Mouse (Mus musculus) thymus, adult 2 months (tissue): Measurements from ENCODE around the gene Rpl14. TPM values are rescaled to one million over a fixed set of nuclear protein-coding genes. Genes with fewer than 3 reads are reported as not detected.

Experiments used
- DNase-seq: peaks from one replicate; pipeline ENCODE4 v3.0.0; 2021
- H3K27ac ChIP-seq: fragments of 200-500 bp; 2 replicates; pipeline ENCODE4 v1.5.1; 2012; ENCODE audit warnings: low read length, control low read depth; ENCODE audit not compliant: control insufficient read depth, insufficient read depth
- H3K27me3 ChIP-seq: fragments of 200-500 bp; 2 replicates; pipeline ENCODE4 v1.6.1; 2012; ENCODE audit warnings: mild to moderate bottlenecking, low read length, moderate library complexity, mixed read lengths; ENCODE audit not compliant: control insufficient read depth, insufficient read depth
- H3K36me3 ChIP-seq: fragments of 200-500 bp; 2 replicates; pipeline ENCODE4 v1.6.1; 2012; ENCODE audit warnings: mild to moderate bottlenecking, low read length, moderate library complexity; ENCODE audit not compliant: control insufficient read depth, insufficient read depth
- H3K4me1 ChIP-seq: fragments of 200-500 bp; replicated peaks from 2 replicates; pipeline ENCODE4 v1.6.1; 2012; ENCODE audit warnings: low read length; ENCODE audit not compliant: control insufficient read depth, insufficient read depth
- H3K4me3 ChIP-seq: fragments of 200-500 bp; 2 replicates; pipeline ENCODE4 v1.5.1; 2012; ENCODE audit warnings: mild to moderate bottlenecking, low read length, control low read depth, moderate library complexity; ENCODE audit not compliant: control insufficient read depth, insufficient read depth
- CTCF ChIP-seq: fragments of 200-500 bp; IDR thresholded peaks from 2 replicates; pipeline ENCODE4 v1.5.1; 2012; ENCODE audit warnings: mild to moderate bottlenecking, control low read depth, low read length, moderate library complexity, borderline replicate concordance; ENCODE audit not compliant: control insufficient read depth, poor library complexity, insufficient read depth; ENCODE audit errors: extremely low read depth
- POLR2A ChIP-seq: fragments of 200-500 bp; IDR thresholded peaks from 2 replicates; pipeline ENCODE4 v1.6.1; 2012; ENCODE audit warnings: mild to moderate bottlenecking, low read length, control low read depth, moderate library complexity; ENCODE audit not compliant: control insufficient read depth, poor library complexity, insufficient read depth; ENCODE audit errors: extremely low read depth
- WGBS: fragments of 180-500 bp; shearing (Covaris S2); methylation state at CpG from one replicate; pipeline ENCODE4 v1.1.7; 2018; 5-methylcytosine and 5-hydroxymethylcytosine counted together
- polyA plus RNA-seq: library from polyadenylated mRNA; depleted of rRNA; stranded (reverse); fragments of >200 nt; gene quantifications from 2 replicates; pipeline ENCODE4 v1.2.3, GENCODE M21; 2012

Gene Rpl14
- polyA plus RNA-seq, 1 experiment = 585 TPM

DNA sequence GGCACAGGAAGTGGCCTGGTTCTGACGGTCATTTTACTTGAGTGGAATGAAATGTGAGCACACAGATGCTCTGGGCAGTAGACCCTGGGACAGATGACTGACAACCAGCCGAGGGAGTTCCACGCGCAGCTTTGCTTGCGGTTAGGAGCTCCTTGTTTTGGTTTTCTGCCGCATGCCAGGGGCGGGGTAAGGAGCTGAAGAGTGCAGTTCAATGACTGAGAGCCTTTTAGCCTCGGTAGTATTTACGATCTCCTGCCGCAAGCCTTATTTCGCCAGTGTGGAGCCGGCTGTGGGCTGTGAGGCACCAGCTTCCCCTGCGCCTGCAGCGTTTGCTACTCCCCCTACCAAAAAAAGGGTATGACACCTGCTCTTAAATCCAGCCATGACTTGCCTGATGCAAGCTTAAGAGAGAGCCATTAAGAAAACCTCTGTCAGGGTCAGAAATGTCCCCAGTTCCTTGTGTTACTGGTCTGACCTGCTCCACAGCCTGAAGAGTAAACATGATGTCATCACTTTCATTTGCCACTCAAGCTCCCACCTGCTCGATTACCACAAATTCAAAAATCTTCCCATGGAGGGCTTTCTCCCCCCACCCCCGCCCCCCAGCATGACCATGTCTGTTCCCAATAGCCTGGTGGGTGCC lies 24.1 kb upstream of the Rpl14 start:
- no peak overlapping the region for H3K4me3 ChIP-seq

DNA sequence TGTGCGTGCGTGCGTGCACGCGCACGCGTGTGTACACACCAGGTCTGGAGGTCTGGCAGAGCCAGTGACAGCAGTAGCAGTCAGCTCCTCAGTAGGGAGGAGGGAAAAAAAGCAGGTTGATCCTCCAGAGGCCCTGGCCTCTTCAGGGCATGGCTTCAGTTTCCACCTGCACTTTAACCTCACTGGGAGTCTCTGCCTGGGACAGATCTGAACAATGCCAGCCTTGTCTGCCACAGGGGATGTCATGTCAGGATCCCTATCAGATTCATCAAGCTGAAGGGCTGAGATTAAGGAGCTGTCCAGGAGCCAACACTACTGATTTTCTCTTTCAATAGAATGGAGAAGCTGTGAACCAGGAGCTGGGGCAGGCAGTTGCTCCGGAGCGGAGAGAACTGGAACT lies 20.5 kb upstream of the Rpl14 start:
- TF ChIP-seq CTCF (no peak), POLR2A (no peak)
- no peak for DNase-seq
- H3K27ac ChIP-seq = no peak overlapping the region
- H3K4me1 ChIP-seq = peaks cover 7% of the 10 kb centered on the region; the same call in 1 of the 2 replicates
- H3K36me3 ChIP-seq = no peaks in the 10 kb centered on the region
- H3K27me3 ChIP-seq = no peaks in the 10 kb centered on the region
- no peak overlapping the region for H3K4me3 ChIP-seq
- WGBS = 96% methylated on average over 9 of the region's 9 CpGs

More for the DNA sequence above, 24.1 kb upstream of the Rpl14 start:
- no peak for DNase-seq
- Histone ChIP-seq H3K27ac (no peak overlapping the region), H3K27me3 (no peaks in the 10 kb centered on the region), H3K4me1 (peaks cover 7% of the 10 kb centered on the region; the same call in 1 of the 2 replicates), H3K36me3 (no peaks in the 10 kb centered on the region)
- WGBS = 9% methylated on average over 16 of the region's 16 CpGs
- TF ChIP-seq POLR2A = no peak
- TF ChIP-seq CTCF = no peak

DNA sequence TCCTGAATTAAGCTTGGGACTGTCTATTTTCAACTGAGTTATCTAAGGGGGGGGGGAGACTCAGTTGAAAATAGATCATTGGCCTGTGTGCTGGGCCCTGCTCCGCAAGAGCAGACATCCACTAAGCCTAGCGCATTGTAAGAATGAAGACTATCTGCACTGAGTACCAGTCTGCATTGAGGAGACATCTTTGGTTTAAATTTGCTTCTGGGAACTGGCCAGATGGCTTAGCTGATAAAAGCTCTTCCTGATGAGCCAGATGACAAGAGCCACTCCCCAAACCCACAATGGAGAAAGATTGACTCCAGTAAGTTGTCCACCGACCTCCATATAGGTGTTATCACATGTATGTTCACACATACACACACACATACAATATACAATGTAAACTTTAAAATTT lies 7.7 kb upstream of the Rpl14 start:
- H3K4me1 ChIP-seq = no peaks in the 10 kb centered on the region; the same call in 1 of the 2 replicates
- H3K36me3 ChIP-seq = no peaks in the 10 kb centered on the region
- TF ChIP-seq POLR2A (no peak), CTCF (no peak)
- no peak overlapping the region for H3K27ac ChIP-seq
- WGBS = 63% methylated on average over 3 of the region's 3 CpGs
- no peak for DNase-seq
- H3K4me3 ChIP-seq = no peak overlapping the region
- H3K27me3 ChIP-seq = no peaks in the 10 kb centered on the region

GRCm38 (mm10) chr9:120564247-120564646 lies 7.0 kb upstream of the Rpl14 start:
- H3K27ac ChIP-seq = no peak overlapping the region
- H3K27me3 ChIP-seq = no peaks in the 10 kb centered on the region
- no peaks in the 10 kb centered on the region; the same call in 1 of the 2 replicates for H3K4me1 ChIP-seq
- WGBS = 68% methylated on average over 2 of the region's 2 CpGs
- DNase-seq = no peak
- H3K4me3 ChIP-seq = no peak overlapping the region
- H3K36me3 ChIP-seq = no peaks in the 10 kb centered on the region
- TF ChIP-seq CTCF = no peak
- TF ChIP-seq POLR2A = no peak

DNA sequence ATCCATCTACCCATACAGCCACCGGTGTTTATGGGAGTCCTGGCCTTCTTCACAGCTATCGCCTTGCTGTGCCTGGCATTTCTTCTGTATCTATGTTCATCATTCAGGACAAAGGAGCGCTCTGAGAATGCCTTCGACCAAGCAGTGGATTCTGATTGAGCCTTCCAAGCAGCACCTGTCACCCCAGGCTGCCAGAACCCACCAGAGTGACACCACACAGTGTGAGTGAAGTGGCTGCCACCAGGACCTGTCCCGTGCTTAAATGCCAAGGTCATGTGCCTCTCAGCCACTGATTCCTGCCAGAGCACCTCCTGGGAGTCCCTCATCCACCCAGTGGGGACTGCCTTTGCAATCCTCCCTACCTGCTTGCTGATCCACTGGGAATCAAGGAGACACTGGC lies 4.9 kb upstream of the Rpl14 start:
- 88% methylated on average over 5 of the region's 5 CpGs for WGBS
- H3K4me1 ChIP-seq = peaks cover 3% of the 10 kb centered on the region
- no peak for DNase-seq
- no peak overlapping the region for H3K4me3 ChIP-seq
- no peaks in the 10 kb centered on the region for H3K27me3 ChIP-seq
- no peak overlapping the region for H3K27ac ChIP-seq
- TF ChIP-seq CTCF = no peak
- TF ChIP-seq POLR2A = no peak
- H3K36me3 ChIP-seq = no peaks in the 10 kb centered on the region

DNA sequence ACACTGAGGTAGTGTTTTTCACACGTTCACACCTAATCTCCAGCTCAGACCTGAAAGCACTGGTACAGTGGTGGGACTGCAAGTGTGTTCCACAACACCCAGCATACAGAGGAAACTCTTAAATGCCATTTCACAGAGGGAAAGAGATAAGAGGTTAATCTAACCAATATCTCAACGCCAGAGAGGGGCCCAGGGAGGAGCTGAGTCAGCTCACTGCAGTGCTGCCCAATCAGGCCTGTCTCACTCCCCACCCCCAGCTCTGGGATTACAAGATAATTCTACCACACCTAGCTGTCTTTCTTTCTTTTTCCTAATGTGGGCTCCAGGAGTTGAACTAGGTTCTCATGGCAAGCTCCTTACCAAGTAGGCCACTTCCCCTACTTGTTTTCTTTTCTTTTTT lies 2.3 kb upstream of the Rpl14 start:
- WGBS = 56% methylated on average over 2 of the region's 2 CpGs
- no peak for DNase-seq
- H3K27me3 ChIP-seq = no peaks in the 10 kb centered on the region
- H3K27ac ChIP-seq = no peak overlapping the region
- peaks cover 9% of the 10 kb centered on the region; the same call in 1 of the 2 replicates for H3K36me3 ChIP-seq
- no peak overlapping the region for H3K4me3 ChIP-seq
- peaks cover 3% of the 10 kb centered on the region for H3K4me1 ChIP-seq
- no peak for TF ChIP-seq POLR2A
- no peak for TF ChIP-seq CTCF
